Mouse (Mus musculus) neural tube, embryonic 15.5 days (tissue): ENCODE measurements around the gene 2010111I01Rik. TPM values are rescaled to one million over a fixed set of nuclear protein-coding genes. Genes with fewer than 3 reads are reported as not detected.
"Not testable (repeated sequence)": the region's sequence is repeated elsewhere in the genome, so short reads cannot be mapped to it uniquely, and the experiment has no call there.

Experiments
- ATAC-seq: fragments of 200-750 bp; cut with Nextera tagmentation; 2 replicates; pipeline ENCODE4 v1.8.0; 2017; ENCODE audit warnings: mild to moderate bottlenecking, moderate TSS enrichment, moderate library complexity; ENCODE audit not compliant: low FRiP score
- H3K27ac ChIP-seq: fragments of 300-500 bp; sonication (generic); replicated peaks from 2 replicates; pipeline ENCODE4 v1.5.1; 2015; ENCODE audit warnings: mild to moderate bottlenecking, inconsistent platforms
- H3K27me3 ChIP-seq: fragments of 300-500 bp; sonication (generic); replicated peaks from 2 replicates; pipeline ENCODE4 v1.6.1; 2015; ENCODE audit warnings: inconsistent platforms
- H3K36me3 ChIP-seq: fragments of 300-500 bp; sonication (generic); 2 replicates; pipeline ENCODE4 v1.6.1; 2015; ENCODE audit warnings: inconsistent platforms
- H3K4me1 ChIP-seq: fragments of 300-500 bp; sonication (generic); 2 replicates; pipeline ENCODE4 v1.6.1; 2015; ENCODE audit warnings: inconsistent platforms
- H3K4me2 ChIP-seq: fragments of 300-500 bp; sonication (generic); 2 replicates; pipeline ENCODE4 v1.6.1; 2015; ENCODE audit warnings: inconsistent platforms, mild to moderate bottlenecking, moderate library complexity
- H3K4me3 ChIP-seq: fragments of 300-500 bp; sonication (generic); replicated peaks from 2 replicates; pipeline ENCODE4 v1.5.1; 2015; ENCODE audit warnings: mild to moderate bottlenecking, inconsistent platforms
- H3K9ac ChIP-seq: fragments of 300-500 bp; sonication (generic); replicated peaks from 2 replicates; pipeline ENCODE4 v1.6.1; 2015; ENCODE audit warnings: mild to moderate bottlenecking, inconsistent platforms
- H3K9me3 ChIP-seq: fragments of 300-500 bp; sonication (generic); replicated peaks from 2 replicates; pipeline ENCODE4 v1.6.1; 2016; ENCODE audit warnings: inconsistent platforms
- WGBS: fragments of 180-500 bp; shearing (Covaris S2); methylation state at CpG from one replicate; pipeline ENCODE4 v1.1.7; 2015; ENCODE audit warnings: mixed read lengths; 5-methylcytosine and 5-hydroxymethylcytosine counted together
- polyA plus RNA-seq: library from polyadenylated mRNA; unstranded; fragments of >200 nt; fragmentation: Nextera tagmentation; extraction: Ambion mirVana; gene quantifications from 2 replicates; pipeline ENCODE4 v1.2.1, GENCODE M21; 2015

The 2010111I01Rik gene
- polyA plus RNA-seq, 1 experiment from 2014 or later: 36.1 TPM

DNA sequence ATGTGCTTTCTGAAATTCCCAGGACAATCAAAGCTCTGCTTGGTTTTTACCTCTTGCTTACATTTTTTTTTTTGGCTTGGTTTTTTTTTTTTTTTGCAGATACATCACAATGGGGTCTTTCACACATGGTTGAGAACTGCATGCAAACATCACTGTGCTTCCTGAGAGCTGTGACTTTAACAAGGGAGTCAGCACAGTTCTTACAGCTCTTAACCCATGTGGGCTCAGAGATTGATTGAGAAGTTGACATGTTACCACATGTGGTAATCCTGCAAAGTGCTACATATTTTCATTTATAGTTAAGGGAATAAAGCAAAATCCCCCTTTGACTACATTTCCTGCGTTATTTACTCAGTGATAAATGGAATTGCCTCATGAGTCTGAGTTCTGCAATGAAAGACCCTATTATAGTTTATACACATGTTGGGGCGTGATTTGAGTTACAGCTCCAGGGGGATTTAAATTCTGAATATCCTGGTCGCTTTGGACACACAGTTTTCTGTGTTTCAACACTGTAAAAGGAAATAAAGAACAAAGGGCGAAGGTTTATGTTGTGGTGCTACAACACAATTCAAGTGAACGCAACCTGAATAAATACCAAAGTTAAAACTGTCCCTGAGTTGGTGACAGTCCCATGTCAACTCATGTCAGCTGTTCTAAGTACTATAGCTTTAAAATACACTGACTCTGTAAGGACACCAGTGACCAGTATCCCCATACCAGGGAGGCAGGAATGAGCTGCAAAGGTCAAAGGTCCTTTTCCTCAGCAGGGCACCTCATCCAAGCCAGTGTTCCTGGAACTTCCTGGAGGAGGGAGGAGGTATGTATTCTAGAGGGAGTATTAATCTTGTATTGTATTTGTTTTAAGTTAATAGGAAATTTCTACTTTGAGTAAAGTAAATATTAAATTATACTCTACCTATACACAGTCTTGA, 29.1 kb downstream of the 2010111I01Rik start:
- Histone ChIP-seq H3K27ac (no peak overlapping the region), H3K36me3 (no peaks in the 10 kb centered on the region), H3K9ac (no peak overlapping the region), H3K27me3 (no peaks in the 10 kb centered on the region), H3K4me1 (0 out of 2 replicates have a peak, but pooled peaks cover 3% of the 10 kb centered on the region), H3K9me3 (no peaks in the 10 kb centered on the region), H3K4me3 (no peak overlapping the region), H3K4me2 (no peak overlapping the region)
- no peak for ATAC-seq
- WGBS: 70% methylated on average over 5 of the region's 5 CpGs

DNA sequence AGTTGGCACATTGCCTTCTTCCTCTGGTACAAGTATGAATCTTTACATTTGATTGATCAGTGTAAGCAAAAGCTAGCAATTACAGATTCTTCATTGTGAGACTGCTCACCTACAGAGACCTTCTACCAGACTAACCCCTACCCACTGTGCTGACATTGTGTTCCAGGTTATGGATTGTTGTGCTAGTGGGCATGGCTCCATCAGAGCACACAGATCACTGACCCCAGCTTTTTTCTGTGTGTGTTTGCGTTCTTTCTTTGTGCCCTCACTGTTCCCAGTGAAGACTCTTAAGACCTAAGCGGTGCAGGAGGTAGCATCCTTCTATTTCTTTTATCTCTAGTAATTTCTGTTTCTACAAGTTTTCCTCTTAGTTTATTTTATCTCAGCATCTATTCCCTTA, 32.1 kb downstream of the 2010111I01Rik start:
- H3K27ac ChIP-seq: no peak overlapping the region
- no peaks in the 10 kb centered on the region for H3K27me3 ChIP-seq
- no peak overlapping the region for H3K4me2 ChIP-seq
- no peaks in the 10 kb centered on the region for H3K36me3 ChIP-seq
- no peak overlapping the region for H3K9ac ChIP-seq
- no peak overlapping the region for H3K4me3 ChIP-seq
- 81% methylated on average over 2 of the region's 2 CpGs for WGBS
- ATAC-seq: no peak
- H3K9me3 ChIP-seq: no peaks in the 10 kb centered on the region
- H3K4me1 ChIP-seq: 0 out of 2 replicates have a peak, but pooled peaks cover 3% of the 10 kb centered on the region

DNA sequence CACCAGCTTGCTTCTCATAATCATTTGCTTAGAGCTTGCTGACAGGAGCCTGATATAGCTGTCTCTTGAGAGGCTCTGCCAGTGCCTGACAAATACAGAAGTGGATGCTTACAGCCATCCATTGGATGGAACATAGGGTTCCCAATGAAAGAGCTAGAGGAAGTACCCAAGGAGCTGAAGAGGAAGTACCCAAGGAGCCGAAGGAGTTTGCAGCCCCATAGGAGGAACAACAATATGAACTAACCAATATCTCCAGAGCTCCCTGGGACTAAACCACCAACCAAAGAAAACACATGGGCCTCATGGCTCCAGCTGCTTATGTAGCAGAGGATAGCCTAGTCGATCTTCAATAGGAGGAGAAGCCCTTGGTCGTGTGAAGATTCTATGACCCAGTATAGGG, 42.8 kb downstream of the 2010111I01Rik start:
- H3K4me1 ChIP-seq, H3K4me3 ChIP-seq, H3K4me2 ChIP-seq, H3K9me3 ChIP-seq, H3K27me3 ChIP-seq, H3K27ac ChIP-seq, ATAC-seq, H3K36me3 ChIP-seq, H3K9ac ChIP-seq: not testable (repeated sequence)
- 80% methylated on average over 3 of the region's 3 CpGs for WGBS

DNA sequence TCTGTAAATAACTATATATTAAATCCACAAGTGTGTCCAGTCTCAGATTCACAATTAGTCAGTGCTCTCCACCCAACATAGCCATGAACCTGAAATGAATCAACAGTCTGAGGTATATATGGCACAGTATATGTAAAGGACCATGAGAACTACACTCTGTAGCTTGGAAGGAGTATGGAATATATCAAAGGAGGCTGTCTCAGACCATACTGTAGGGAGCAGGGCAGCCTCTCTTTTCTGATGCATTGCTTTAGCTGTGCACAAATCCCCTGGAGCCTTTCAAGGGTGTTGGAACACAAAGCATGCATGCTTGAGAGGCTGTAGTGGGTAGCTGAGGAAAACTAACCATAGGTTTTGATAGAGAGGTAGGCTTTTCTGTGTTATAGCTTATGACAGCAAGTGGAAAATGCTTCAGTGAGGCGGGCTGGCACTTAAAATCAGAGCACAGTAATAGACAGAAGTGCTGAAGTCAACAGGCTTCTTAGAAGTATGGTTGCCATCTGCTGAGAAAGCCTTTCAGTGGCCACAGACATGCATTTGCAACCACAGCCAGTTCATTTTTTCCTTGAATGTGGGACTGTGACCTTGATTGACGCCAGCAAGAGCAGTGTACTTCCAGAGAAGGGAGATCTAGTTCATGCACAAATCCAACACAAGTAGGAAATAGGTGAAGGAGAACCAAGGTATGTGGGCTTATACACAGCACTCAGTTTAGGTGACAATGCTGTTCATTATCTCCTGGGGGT, 45.8 kb downstream of the 2010111I01Rik start:
- H3K9ac ChIP-seq: no peak overlapping the region
- H3K4me1 ChIP-seq: peaks cover 15% of the 10 kb centered on the region
- H3K36me3 ChIP-seq: no peaks in the 10 kb centered on the region
- no peak overlapping the region for H3K4me3 ChIP-seq
- no peaks in the 10 kb centered on the region for H3K27me3 ChIP-seq
- H3K4me2 ChIP-seq: no peak overlapping the region
- H3K9me3 ChIP-seq: no peaks in the 10 kb centered on the region
- WGBS: 83% methylated on average over 2 of the region's 2 CpGs
- no peak for ATAC-seq
- H3K27ac ChIP-seq: no peak overlapping the region

DNA sequence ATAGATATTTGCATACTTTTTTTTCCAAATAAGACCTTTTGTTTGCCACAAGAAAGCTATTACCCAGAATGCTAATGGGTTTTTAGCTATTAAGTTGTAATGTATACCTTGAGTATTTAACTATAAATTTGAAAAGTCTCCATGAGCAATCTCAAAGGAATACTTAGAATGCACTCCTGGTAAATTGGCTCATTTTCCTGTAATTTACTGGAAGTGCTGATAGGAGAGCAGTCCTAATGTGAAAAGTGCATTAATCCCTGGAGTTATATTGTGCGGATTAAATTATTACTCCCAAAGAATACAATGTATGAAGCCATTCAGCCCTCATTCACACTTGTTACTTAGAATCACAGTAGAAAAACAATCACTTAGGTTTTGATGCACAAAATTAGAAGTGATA, 49.7 kb downstream of the 2010111I01Rik start:
- WGBS: 49% methylated on average over 1 of the region's 1 CpGs
- ATAC-seq: peak; percentile 48
- H3K4me2 ChIP-seq: no peak overlapping the region
- no peak overlapping the region for H3K9ac ChIP-seq
- H3K4me3 ChIP-seq: no peak overlapping the region
- H3K36me3 ChIP-seq: no peaks in the 10 kb centered on the region
- H3K9me3 ChIP-seq: no peaks in the 10 kb centered on the region
- peaks cover 22% of the 10 kb centered on the region for H3K4me1 ChIP-seq
- peak overlapping the region; percentile 48; the same call in 1 of the 2 replicates for H3K27ac ChIP-seq
- H3K27me3 ChIP-seq: no peaks in the 10 kb centered on the region

DNA sequence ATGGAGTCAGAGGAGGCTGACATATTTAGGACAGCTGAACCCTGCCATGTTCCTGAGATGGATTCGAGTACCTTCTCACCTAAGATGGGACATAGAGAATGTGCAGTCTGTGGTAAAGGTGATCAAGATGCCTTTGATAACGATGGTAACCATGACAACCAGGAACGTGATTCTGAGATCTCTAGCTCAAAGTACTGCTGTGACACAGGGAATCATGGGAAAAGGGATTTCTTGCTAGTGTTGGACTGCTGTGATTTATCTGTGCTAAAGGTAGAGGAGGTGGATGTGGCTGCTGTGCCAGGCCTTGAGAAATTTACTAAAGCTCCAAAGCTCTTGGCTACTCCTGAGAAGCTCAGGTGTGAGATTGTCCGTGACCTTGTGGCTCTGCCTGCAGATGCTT, 50.7 kb downstream of the 2010111I01Rik start:
- H3K9me3 ChIP-seq: no peaks in the 10 kb centered on the region
- H3K27ac ChIP-seq: 0 out of 2 replicates have a peak overlapping the region, but pooled peaks have one; percentile 48
- no peak overlapping the region for H3K9ac ChIP-seq
- 70% methylated on average over 4 of the region's 4 CpGs for WGBS
- H3K4me2 ChIP-seq: no peak overlapping the region
- H3K4me3 ChIP-seq: no peak overlapping the region
- peaks cover 22% of the 10 kb centered on the region for H3K4me1 ChIP-seq
- H3K27me3 ChIP-seq: no peaks in the 10 kb centered on the region
- H3K36me3 ChIP-seq: no peaks in the 10 kb centered on the region
- ATAC-seq: 0 out of 2 replicates have a peak, but pooled peaks have one; percentile 9

GRCm38 (mm10) chr13:63016056-63016455, 51.4 kb downstream of the 2010111I01Rik start:
- Histone ChIP-seq H3K9ac (no peak overlapping the region), H3K9me3 (no peaks in the 10 kb centered on the region), H3K36me3 (no peaks in the 10 kb centered on the region), H3K4me3 (no peak overlapping the region), H3K4me2 (no peak overlapping the region), H3K27ac (no peak overlapping the region), H3K4me1 (peaks cover 22% of the 10 kb centered on the region), H3K27me3 (no peaks in the 10 kb centered on the region)
- WGBS: 94% methylated on average over 3 of the region's 3 CpGs
- ATAC-seq: no peak

GRCm38 (mm10) chr13:63023243-63024217, 58.8 kb downstream of the 2010111I01Rik start:
- H3K27me3 ChIP-seq: no peaks in the 10 kb centered on the region
- no peak overlapping the region for H3K27ac ChIP-seq
- H3K4me3 ChIP-seq: no peak overlapping the region
- 57% methylated on average over 7 of the region's 7 CpGs for WGBS
- no peaks in the 10 kb centered on the region for H3K36me3 ChIP-seq
- peaks cover 7% of the 10 kb centered on the region for H3K4me1 ChIP-seq
- no peaks in the 10 kb centered on the region for H3K9me3 ChIP-seq
- peak; percentile 61 for ATAC-seq
- no peak overlapping the region for H3K9ac ChIP-seq
- no peak overlapping the region for H3K4me2 ChIP-seq

GRCm38 (mm10) chr13:63030023-63030422, 65.3 kb downstream of the 2010111I01Rik start:
- peaks cover 11% of the 10 kb centered on the region; the same call in 1 of the 2 replicates for H3K4me1 ChIP-seq
- H3K36me3 ChIP-seq: no peaks in the 10 kb centered on the region
- WGBS: 68% methylated on average over 1 of the region's 1 CpGs
- H3K27ac ChIP-seq: no peak overlapping the region
- no peak overlapping the region for H3K4me2 ChIP-seq
- ATAC-seq: no peak
- H3K27me3 ChIP-seq: no peaks in the 10 kb centered on the region
- no peak overlapping the region for H3K9ac ChIP-seq
- no peak overlapping the region for H3K4me3 ChIP-seq
- no peaks in the 10 kb centered on the region for H3K9me3 ChIP-seq

DNA sequence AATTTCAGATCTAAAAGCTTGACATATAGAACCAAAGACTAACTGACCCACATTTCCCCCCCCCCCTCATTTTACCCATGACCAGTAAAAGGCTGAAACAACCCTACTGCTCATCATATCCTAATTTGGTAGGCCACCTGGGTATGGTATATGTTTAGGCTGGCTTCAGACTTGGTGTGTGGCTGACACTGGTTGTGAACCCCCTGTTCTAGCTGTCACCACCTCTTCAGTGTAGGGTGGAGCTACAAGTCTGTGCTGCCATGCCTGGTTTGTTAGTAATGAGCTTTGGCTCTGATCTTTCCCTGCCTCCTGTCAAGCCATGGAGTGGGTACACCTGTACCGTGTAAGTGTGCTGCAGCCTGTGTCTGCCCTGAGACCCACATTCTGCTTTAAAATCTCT, 66.6 kb downstream of the 2010111I01Rik start:
- no peak for ATAC-seq
- Histone ChIP-seq H3K9ac (no peak overlapping the region), H3K27me3 (no peaks in the 10 kb centered on the region), H3K27ac (no peak overlapping the region), H3K4me3 (no peak overlapping the region), H3K9me3 (no peaks in the 10 kb centered on the region), H3K4me1 (peaks cover 11% of the 10 kb centered on the region; the same call in 1 of the 2 replicates), H3K36me3 (no peaks in the 10 kb centered on the region), H3K4me2 (no peak overlapping the region)
- 92% methylated on average over 1 of the region's 1 CpGs for WGBS

GRCm38 (mm10) chr13:63032304-63032830, 67.7 kb downstream of the 2010111I01Rik start:
- H3K4me2 ChIP-seq: no peak overlapping the region
- no peaks in the 10 kb centered on the region for H3K36me3 ChIP-seq
- H3K27me3 ChIP-seq: no peaks in the 10 kb centered on the region
- peak overlapping the region; percentile 41 for H3K27ac ChIP-seq
- 78% methylated on average over 5 of the region's 5 CpGs for WGBS
- H3K4me3 ChIP-seq: no peak overlapping the region
- H3K4me1 ChIP-seq: peaks cover 11% of the 10 kb centered on the region; the same call in 1 of the 2 replicates
- ATAC-seq: no peak
- H3K9ac ChIP-seq: no peak overlapping the region
- H3K9me3 ChIP-seq: no peaks in the 10 kb centered on the region
